Mouse (Mus musculus) G1E-ER4 (cell line): Measurements from ENCODE around the gene Ushbp1. TPM values are rescaled to one million over a fixed set of nuclear protein-coding genes. Genes with fewer than 3 reads are reported as not detected.

Experiments used
- GATA1 ChIP-seq: IDR thresholded peaks from one replicate; pipeline ENCODE4 v1.8.0; 2012; ENCODE audit warnings: low read length, inconsistent platforms
- polyA plus RNA-seq: library from polyadenylated mRNA; stranded (reverse); fragments of >175 nt; gene quantifications from 2 replicates; pipeline ENCODE4 v1.2.3, GENCODE M21; 2012

Ushbp1 gene
- polyA plus RNA-seq, 1 experiment: 0.10 TPM

- TF ChIP-seq GATA1: no peak
These were observed 5.2 kb upstream of the Ushbp1 start for GRCm38 (mm10) chr8:71400826-71401225.

GRCm38 (mm10) chr8:71397701-71398100, 2.1 kb upstream of the Ushbp1 start:
- no peak for TF ChIP-seq GATA1

- no peak for TF ChIP-seq GATA1
These were observed 1.2 kb upstream of the Ushbp1 start, which contains the start of gene Babam1 for GRCm38 (mm10) chr8:71396639-71397305. TSS of gene Babam1 (plus strand) at chr8:71396861.

- no peak for TF ChIP-seq GATA1
These were observed 531 bp downstream of the Ushbp1 start for GRCm38 (mm10) chr8:71395071-71395470.

DNA sequence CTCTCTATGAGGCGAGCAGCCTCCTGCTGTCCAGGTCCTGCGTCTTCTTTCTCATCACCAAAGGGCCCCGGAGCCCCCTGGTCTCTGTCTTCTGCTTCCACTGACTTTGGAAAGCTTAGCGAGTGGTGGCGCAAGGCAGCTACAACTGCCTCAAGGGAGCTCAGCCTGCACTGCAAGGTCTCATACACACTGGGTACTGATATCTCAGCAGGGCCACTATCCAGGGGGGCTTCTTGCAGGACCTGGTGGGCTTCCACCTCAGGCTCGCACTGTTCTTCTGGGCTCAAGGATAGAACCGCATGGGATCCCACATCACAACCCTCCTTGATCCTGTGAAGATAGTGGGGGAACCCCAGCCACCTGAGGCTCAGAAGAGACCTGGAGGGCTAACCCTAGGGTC, 1.1 kb downstream of the Ushbp1 start:
- no peak for TF ChIP-seq GATA1

DNA sequence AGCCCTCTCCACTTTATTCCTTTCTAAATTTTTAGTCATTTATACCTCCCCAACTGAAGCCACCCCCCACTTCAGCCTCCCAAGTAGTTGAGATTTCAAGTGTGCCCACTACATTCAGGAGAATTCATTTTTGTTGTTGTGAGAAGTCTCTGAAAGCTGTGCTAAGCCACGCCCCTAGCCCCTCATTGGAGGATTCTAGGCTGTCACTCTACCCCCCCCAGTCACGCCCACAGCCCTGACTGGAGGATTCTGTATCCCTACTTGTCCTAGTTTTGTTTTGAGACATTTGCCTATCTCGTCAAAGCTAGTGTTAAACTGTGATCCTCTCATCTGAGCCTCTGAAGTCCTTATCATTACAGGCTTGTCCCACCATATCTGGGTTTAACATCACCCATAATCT, 2.7 kb downstream of the Ushbp1 start:
- no peak for TF ChIP-seq GATA1

DNA sequence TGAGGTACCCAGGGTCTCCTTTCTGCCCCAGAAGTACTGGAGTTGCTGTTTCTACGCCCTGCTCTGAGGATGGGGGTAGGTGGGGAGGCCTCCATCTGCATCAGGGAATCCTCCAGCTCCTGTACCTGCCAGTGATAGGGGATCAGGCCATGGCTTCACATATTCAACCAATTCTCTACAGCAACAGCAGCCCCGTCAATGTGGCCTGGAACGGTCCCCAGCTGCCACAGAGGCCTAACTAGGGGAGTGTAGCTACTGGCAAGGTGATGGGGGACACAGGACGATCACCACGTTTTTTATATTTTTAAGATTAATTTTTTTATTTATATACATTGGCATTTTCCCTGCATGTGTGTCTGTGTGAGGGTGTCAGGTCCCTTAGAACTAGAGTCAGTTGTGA, 3.2 kb downstream of the Ushbp1 start:
- TF ChIP-seq GATA1: no peak

- no peak for TF ChIP-seq GATA1
These were observed 3.9 kb downstream of the Ushbp1 start for GRCm38 (mm10) chr8:71391696-71392095.

- no peak for TF ChIP-seq GATA1
These were observed 7.3 kb downstream of the Ushbp1 start for GRCm38 (mm10) chr8:71388267-71388666.

DNA sequence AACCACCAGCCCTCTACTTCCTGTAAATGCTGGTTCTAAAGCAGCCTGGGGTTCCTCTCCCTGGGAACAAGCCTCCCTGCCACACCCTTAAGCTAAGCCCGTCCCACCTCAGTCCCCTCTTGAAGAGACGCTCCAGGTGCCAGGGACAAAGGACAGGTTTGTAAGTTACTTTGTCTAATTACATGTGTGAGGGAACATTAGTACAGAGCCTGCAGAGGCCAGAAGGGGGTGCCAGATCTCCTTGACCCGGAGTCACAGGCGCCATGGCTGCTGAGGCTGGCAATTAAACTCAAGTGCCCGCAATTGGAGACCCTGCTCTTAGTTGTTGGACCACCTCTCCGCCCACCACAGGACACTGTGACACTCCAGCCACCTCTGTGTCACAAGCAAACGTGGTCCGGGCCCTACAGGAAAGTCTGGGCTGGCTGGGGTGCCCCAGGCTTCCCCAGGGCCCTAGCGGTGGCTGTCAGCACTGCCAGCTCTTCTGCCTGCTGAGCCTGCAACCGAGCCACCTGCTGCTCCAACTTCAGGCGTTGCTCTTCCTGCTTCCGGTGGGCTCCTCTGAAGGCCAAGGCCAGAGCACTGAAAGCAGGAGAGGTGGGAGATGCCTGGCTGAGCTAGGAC, 10.3 kb downstream of the Ushbp1 start:
- TF ChIP-seq GATA1: no peak

GRCm38 (mm10) chr8:71383860-71384259, 11.7 kb downstream of the Ushbp1 start:
- TF ChIP-seq GATA1: no peak

DNA sequence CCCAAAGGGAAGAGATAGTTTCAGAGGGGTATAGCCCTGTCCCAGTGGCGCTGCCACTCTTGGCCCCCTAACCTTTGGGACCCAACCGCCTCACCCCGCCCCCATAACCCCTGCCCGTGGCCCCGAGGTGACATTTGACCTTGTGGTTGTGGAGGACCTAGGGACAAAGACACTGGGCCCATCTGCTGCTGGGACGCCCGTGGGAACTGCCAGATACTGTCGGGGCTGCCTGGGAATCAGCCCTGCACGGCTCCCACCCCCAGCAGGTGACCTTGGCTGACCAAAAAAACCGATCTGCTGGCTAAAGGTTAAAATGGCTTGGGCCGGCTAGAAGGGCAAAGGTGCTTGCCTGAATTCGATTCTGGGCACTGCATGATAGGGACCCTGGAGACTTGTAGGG, 12.2 kb downstream of the Ushbp1 start:
- TF ChIP-seq GATA1: no peak

DNA sequence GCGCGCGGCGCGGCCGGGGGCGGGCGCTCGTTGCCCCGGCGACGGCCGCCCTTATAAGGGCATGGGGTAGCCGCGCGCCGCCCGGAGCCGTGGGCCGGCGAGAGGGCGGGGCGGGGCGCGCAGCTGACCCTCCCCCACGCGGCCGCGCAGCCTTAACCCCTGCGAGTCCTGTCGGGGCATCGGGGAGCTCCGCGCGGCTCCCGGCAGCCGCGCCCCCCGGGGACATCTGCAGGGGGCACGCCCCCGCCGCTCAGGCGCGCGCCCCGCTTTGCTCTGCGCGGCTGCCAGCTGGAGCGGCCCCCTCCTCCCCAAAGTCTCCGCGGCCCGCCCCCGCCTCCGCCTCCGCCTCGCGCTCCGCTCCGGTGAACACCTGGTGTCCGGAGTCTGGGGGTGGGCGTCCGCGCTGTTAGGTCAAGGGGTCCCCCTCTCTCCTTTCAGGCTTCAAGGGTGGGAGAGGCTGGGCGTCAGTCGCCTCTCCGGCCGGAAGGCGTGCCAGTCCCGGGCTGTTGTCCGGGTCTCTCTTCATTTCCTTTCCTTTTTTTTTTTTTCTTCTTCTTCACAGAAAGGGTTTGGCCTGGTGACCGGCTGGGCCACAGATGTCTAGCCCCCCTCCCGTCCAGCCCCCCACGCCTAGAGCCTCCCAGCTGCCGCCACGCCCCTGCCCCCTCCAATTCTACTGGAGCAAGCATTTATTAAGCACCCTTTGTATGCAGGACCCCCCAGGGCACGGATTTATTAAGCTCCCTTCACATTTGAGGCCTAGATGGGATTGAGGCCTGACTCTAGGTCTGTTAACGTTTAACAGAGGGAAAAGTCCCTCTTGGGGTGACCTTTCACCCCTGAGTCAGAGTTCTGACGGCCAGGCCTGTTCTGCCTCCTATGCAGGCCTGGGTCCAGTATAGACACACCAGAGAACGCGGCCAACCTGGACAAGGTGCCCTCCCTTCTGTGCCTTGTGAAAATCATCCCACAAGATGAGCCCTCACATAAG, 13.3 kb downstream of the Ushbp1 start:
- TF ChIP-seq GATA1: no peak

GRCm38 (mm10) chr8:71381421-71381970, 14.1 kb downstream of the Ushbp1 start, which contains the start of gene Nr2f6:
TSS of gene Nr2f6 (minus strand) at chr8:71381960.
- TF ChIP-seq GATA1: no peak
